Mouse (Mus musculus) MEL (cell line): Measurements from ENCODE around the gene Foxn3. TPM values are rescaled to one million over a fixed set of nuclear protein-coding genes. Genes with fewer than 3 reads are reported as not detected.

Source experiments
- DNase-seq: peaks from one replicate; pipeline ENCODE4 v3.0.0; 2011; ENCODE audit warnings: low read depth, low spot score
- H3K27ac ChIP-seq: 2 replicates; pipeline ENCODE4 v1.5.1; 2012; ENCODE audit warnings: low read depth, mild to moderate bottlenecking, control low read depth, low read length, moderate library complexity; ENCODE audit not compliant: control insufficient read depth
- H3K27me3 ChIP-seq, 2 experiments: fragments of 150-350 bp in 1 of 2; sonication (generic) in 1 of 2; 2 replicates each; pipeline ENCODE4 v1.6.1; 2012; ENCODE audit warnings: low read length in 2 of 2, mild to moderate bottlenecking in 2 of 2, improper control_type of control experiment in 1 of 2, moderate library complexity in 1 of 2; ENCODE audit not compliant: insufficient read depth in 2 of 2, control insufficient read depth in 1 of 2
- H3K36me3 ChIP-seq, 2 experiments: 2 replicates each; pipeline ENCODE4 v1.6.1; 2012 to 2014; ENCODE audit warnings: low read length in 2 of 2, improper control_type of control experiment in 1 of 2, inconsistent platforms in 1 of 2, mild to moderate bottlenecking in 1 of 2; ENCODE audit not compliant: insufficient read depth in 2 of 2, control insufficient read depth in 1 of 2
- H3K4me1 ChIP-seq, 2 experiments: fragments of 150-350 bp in 1 of 2; sonication (generic) in 1 of 2; 2 replicates each; pipeline ENCODE4 v1.6.1; 2012; ENCODE audit warnings: low read length in 2 of 2, improper control_type of control experiment in 1 of 2, mild to moderate bottlenecking in 1 of 2; ENCODE audit not compliant: insufficient read depth in 2 of 2, control insufficient read depth in 1 of 2
- H3K4me3 ChIP-seq, 2 experiments: fragments of 150-350 bp in 1 of 2; sonication (generic) in 1 of 2; 2 replicates each; pipeline ENCODE4 v1.5.1; 2012; ENCODE audit warnings: low read depth in 2 of 2, low read length in 2 of 2, mild to moderate bottlenecking in 2 of 2, moderate library complexity in 2 of 2, control low read depth in 1 of 2, improper control_type of control experiment in 1 of 2; ENCODE audit not compliant: control insufficient read depth in 1 of 2, insufficient read depth in 1 of 2
- H3K79me2 ChIP-seq: 2 replicates; pipeline ENCODE4 v1.6.1; 2012; ENCODE audit warnings: mild to moderate bottlenecking, low read length, moderate library complexity; ENCODE audit not compliant: control insufficient read depth, poor library complexity, insufficient read depth
- H3K9ac ChIP-seq: 2 replicates; pipeline ENCODE4 v1.6.1; 2012; ENCODE audit warnings: low read depth, mild to moderate bottlenecking, control low read depth, low read length, moderate library complexity; ENCODE audit not compliant: control insufficient read depth, poor library complexity, severe bottlenecking
- H3K9me3 ChIP-seq: fragments of 150-350 bp; sonication (generic); replicated peaks from 2 replicates; pipeline ENCODE4 v1.6.1; 2012; ENCODE audit warnings: mild to moderate bottlenecking, low read length, improper control_type of control experiment, moderate library complexity; ENCODE audit not compliant: insufficient read depth
- CTCF ChIP-seq, 3 experiments: IDR thresholded peaks in 2 of 3; conservative IDR thresholded peaks in 1 of 3; 2 replicates each; pipeline ENCODE4 v1.5.1; 2011 to 2012; ENCODE audit warnings: low read length in 3 of 3, low read depth in 2 of 3, mild to moderate bottlenecking in 2 of 3, improper control_type of control experiment in 1 of 3, inconsistent platforms in 1 of 3, mixed read lengths in 1 of 3, moderate library complexity in 1 of 3; ENCODE audit not compliant: control insufficient read depth in 1 of 3, insufficient read depth in 1 of 3, poor library complexity in 1 of 3, severe bottlenecking in 1 of 3
- E2F4 ChIP-seq: IDR thresholded peaks from 2 replicates; pipeline ENCODE4 v1.6.1; 2011; ENCODE audit warnings: low read depth, low read length, improper control_type of control experiment, borderline replicate concordance
- ETS1 ChIP-seq: IDR thresholded peaks from 2 replicates; pipeline ENCODE4 v1.6.1; 2012; ENCODE audit warnings: low read depth, mild to moderate bottlenecking, inconsistent platforms, low read length, improper control_type of control experiment, moderate library complexity
- HCFC1 ChIP-seq: IDR thresholded peaks from 2 replicates; pipeline ENCODE4 v1.6.1; 2012; ENCODE audit warnings: low read depth, mild to moderate bottlenecking, inconsistent platforms, low read length, improper control_type of control experiment, moderate library complexity
- MAFK ChIP-seq: IDR thresholded peaks from 2 replicates; pipeline ENCODE4 v1.6.1; 2011; ENCODE audit warnings: low read depth, mild to moderate bottlenecking, low read length, improper control_type of control experiment, borderline replicate concordance
- MAX ChIP-seq: IDR thresholded peaks from 2 replicates; pipeline ENCODE4 v1.6.1; 2011; ENCODE audit warnings: low read length, improper control_type of control experiment
- MAZ ChIP-seq: IDR thresholded peaks from 2 replicates; pipeline ENCODE4 v1.6.1; 2012; ENCODE audit warnings: low read depth, mild to moderate bottlenecking, inconsistent platforms, low read length, improper control_type of control experiment
- MEF2A ChIP-seq: IDR thresholded peaks from 2 replicates; pipeline ENCODE4 v1.6.1; 2014; ENCODE audit warnings: low read depth, mild to moderate bottlenecking, inconsistent platforms, low read length, improper control_type of control experiment; ENCODE audit not compliant: poor library complexity, insufficient replicate concordance, severe bottlenecking; ENCODE audit errors: extremely low read depth
- MXI1 ChIP-seq: IDR thresholded peaks from 2 replicates; pipeline ENCODE4 v1.6.1; 2011; ENCODE audit warnings: mild to moderate bottlenecking, low read depth, low read length, improper control_type of control experiment
- MYB ChIP-seq: IDR thresholded peaks from 2 replicates; pipeline ENCODE4 v1.6.1; 2011; ENCODE audit warnings: mild to moderate bottlenecking, low read depth, low read length, improper control_type of control experiment
- NELFE ChIP-seq: IDR thresholded peaks from 2 replicates; pipeline ENCODE4 v1.6.1; 2011; ENCODE audit warnings: low read depth, low read length, improper control_type of control experiment
- NRF1 ChIP-seq: IDR thresholded peaks from 2 replicates; pipeline ENCODE4 v1.6.1; 2014; ENCODE audit warnings: low read depth, mild to moderate bottlenecking, inconsistent platforms, low read length, improper control_type of control experiment, moderate library complexity; ENCODE audit not compliant: poor library complexity, insufficient read depth, severe bottlenecking
- POLR2A ChIP-seq, 2 experiments: IDR thresholded peaks; 2 replicates each; pipeline ENCODE4 v1.6.1; 2011 to 2012; ENCODE audit warnings: low read length in 2 of 2, mild to moderate bottlenecking in 2 of 2, control low read depth in 1 of 2, improper control_type of control experiment in 1 of 2, low read depth in 1 of 2, moderate library complexity in 1 of 2; ENCODE audit not compliant: control insufficient read depth in 1 of 2, insufficient read depth in 1 of 2, poor library complexity in 1 of 2
- POLR2AphosphoS5 ChIP-seq: IDR thresholded peaks from 2 replicates; pipeline ENCODE4 v1.6.1; 2012; ENCODE audit warnings: low read depth, borderline replicate concordance, mild to moderate bottlenecking, inconsistent platforms, low read length, moderate library complexity, mixed read lengths
- RAD21 ChIP-seq: IDR thresholded peaks from 2 replicates; pipeline ENCODE4 v1.6.1; 2011; ENCODE audit warnings: mild to moderate bottlenecking, low read depth, low read length, improper control_type of control experiment
- RCOR1 ChIP-seq: IDR thresholded peaks from 2 replicates; pipeline ENCODE4 v1.6.1; 2012; ENCODE audit warnings: low read depth, mild to moderate bottlenecking, inconsistent platforms, low read length, improper control_type of control experiment
- SMC3 ChIP-seq: IDR thresholded peaks from 2 replicates; pipeline ENCODE4 v1.6.1; 2011; ENCODE audit warnings: low read depth, low read length, improper control_type of control experiment
- TBP ChIP-seq: IDR thresholded peaks from 2 replicates; pipeline ENCODE4 v1.8.0; 2011; ENCODE audit warnings: low read depth, low read length, improper control_type of control experiment
- TCF12 ChIP-seq: IDR thresholded peaks from 2 replicates; pipeline ENCODE4 v1.6.1; 2014; ENCODE audit warnings: low read depth, mild to moderate bottlenecking, inconsistent platforms, low read length, improper control_type of control experiment, moderate library complexity
- UBTF ChIP-seq: IDR thresholded peaks from 2 replicates; pipeline ENCODE4 v1.6.1; 2012; ENCODE audit warnings: low read depth, mild to moderate bottlenecking, inconsistent platforms, low read length, improper control_type of control experiment, moderate library complexity, borderline replicate concordance; ENCODE audit not compliant: insufficient read depth
- USF1 ChIP-seq: IDR thresholded peaks from 2 replicates; pipeline ENCODE4 v1.6.1; 2014; ENCODE audit warnings: low read depth, mild to moderate bottlenecking, inconsistent platforms, low read length, improper control_type of control experiment, moderate library complexity
- ZMIZ1 ChIP-seq: IDR thresholded peaks from 2 replicates; pipeline ENCODE4 v1.6.1; 2012; ENCODE audit warnings: low read depth, mild to moderate bottlenecking, inconsistent platforms, low read length, improper control_type of control experiment, moderate library complexity
- ZNF384 ChIP-seq: IDR thresholded peaks from 2 replicates; pipeline ENCODE4 v1.6.1; 2012; ENCODE audit warnings: low read depth, mild to moderate bottlenecking, inconsistent platforms, low read length, improper control_type of control experiment
- polyA plus RNA-seq, 2 experiments: library from polyadenylated mRNA; stranded (reverse) in 1 of 2; unstranded in 1 of 2; fragments of >175 nt in 1 of 2; fragments of >200 nt in 1 of 2; gene quantifications; 2 replicates each; pipeline versions ENCODE4 v1.2.1 to v1.2.4; 2012; ENCODE audit warnings: low replicate concordance in 2 of 2, low read depth in 1 of 2; ENCODE audit not compliant: insufficient read length in 2 of 2, insufficient read depth in 1 of 2, missing spikeins in 1 of 2
- total RNA-seq: library from RNA; depleted of rRNA; stranded (reverse); fragments of 300-350 nt; gene quantifications from 2 replicates; pipeline ENCODE4 v1.2.3, GENCODE M21; 2012

Foxn3 gene
- total and polyA plus RNA-seq, 3 experiments, result 15.5 to 22.8 TPM; not detected in 1

DNA sequence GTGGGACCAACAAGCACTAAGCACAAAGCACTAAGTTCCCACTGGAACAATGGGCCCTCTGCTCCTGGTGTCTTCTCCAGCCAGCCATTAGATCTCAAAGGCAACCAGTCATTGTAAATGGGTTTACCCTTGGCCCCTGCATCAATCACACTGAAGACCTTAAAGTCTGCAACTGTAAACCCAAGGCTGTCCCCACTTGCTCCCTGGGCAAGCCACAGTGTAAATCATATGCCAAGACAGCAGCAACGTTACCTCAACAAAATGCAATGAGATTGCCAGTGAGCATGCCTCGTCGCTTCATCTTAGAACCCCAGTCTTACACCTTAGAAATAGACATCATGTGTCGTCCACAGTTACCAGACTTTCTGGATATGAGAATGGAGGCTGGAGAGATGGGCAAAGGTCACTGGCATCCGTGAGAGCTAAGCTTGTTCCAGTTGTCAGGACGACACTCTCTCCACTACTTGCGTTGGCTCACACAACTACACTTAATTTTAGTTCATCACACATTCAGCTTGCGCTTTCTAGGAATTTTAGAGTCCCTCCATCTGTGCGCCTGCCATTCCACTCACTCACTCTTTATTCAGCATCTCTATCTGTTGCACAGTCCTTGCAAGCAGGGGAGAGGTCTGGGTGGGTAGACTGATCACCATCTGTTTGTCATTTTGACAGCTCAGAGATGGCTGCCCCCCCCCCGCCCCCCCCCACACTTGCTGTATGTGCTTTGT, 89.8 kb downstream of the Foxn3 start:
- no peaks in the 10 kb centered on the region for H3K9me3 ChIP-seq
- peaks cover 1% of the 10 kb centered on the region; the same call in 1 of the 2 replicates for H3K79me2 ChIP-seq
- H3K4me1 ChIP-seq, result peaks cover 0 to 2% of the 10 kb centered on the region in 2 experiments; a peak in 1 of 4 replicates
- no peak overlapping the region for H3K9ac ChIP-seq
- no peak overlapping the region for H3K4me3 ChIP-seq
- no peak for DNase-seq
- H3K27me3 ChIP-seq, result no peaks in the 10 kb centered on the region
- no peaks in the 10 kb centered on the region; a peak in 2 of 4 replicates for H3K36me3 ChIP-seq
- TF ChIP-seq MAX (no peak), POLR2A (IDR thresholded peaks at IDR 0.05; ENCODE audit: control insufficient read depth in 1 of 2, insufficient read depth in 1 of 2, low read depth in 1 of 2, low read length in 2 of 2, poor library complexity in 1 of 2) (no peak), MEF2A (no peak), HCFC1 (no peak), UBTF (no peak), NELFE (no peak), ZMIZ1 (no peak), USF1 (no peak)
- H3K27ac ChIP-seq, result no peak overlapping the region

DNA sequence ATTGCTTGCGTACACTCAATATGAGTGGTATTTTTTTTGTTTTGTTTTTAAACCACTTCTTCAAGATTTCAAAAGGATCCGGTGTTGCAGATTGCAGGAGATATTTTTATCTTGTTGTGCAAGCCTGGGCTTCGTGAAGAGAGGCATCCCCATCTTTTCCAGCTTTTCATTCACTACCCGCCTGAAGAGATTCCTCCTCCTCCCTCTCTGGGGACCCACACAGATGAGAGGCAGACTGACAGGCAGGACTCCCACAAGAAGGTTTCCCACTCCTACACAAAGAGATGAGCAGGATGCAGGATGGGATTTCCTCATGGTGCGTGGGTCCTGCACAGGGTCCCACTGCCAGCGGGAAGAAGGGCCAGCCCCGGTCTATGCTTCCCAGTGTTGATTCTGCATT, 92.0 kb downstream of the Foxn3 start:
- no peak for DNase-seq
- H3K4me3 ChIP-seq, result no peak overlapping the region
- no peak overlapping the region for H3K27ac ChIP-seq
- peaks cover 6 to 14% of the 10 kb centered on the region in 2 experiments for H3K4me1 ChIP-seq
- no peaks in the 10 kb centered on the region for H3K79me2 ChIP-seq
- no peaks in the 10 kb centered on the region for H3K27me3 ChIP-seq
- H3K9ac ChIP-seq, result no peak overlapping the region
- H3K36me3 ChIP-seq, result peaks cover 0 to 9% of the 10 kb centered on the region in 2 experiments; a peak in 3 of 4 replicates
- no peaks in the 10 kb centered on the region for H3K9me3 ChIP-seq
- TF ChIP-seq MAX (no peak), ZMIZ1 (no peak), HCFC1 (no peak), ZNF384 (no peak), MAZ (no peak), CTCF (IDR thresholded peaks at IDR 0.05 in 2 of 3, conservative IDR thresholded peaks at IDR 0.05 in 1 of 3; ENCODE audit: control insufficient read depth in 1 of 3, insufficient read depth in 1 of 3, low read depth in 2 of 3, low read length in 3 of 3, poor library complexity in 1 of 3, severe bottlenecking in 1 of 3) (no peak), TCF12 (no peak), RAD21 (no peak), MYB (no peak), POLR2A (IDR thresholded peaks at IDR 0.05; ENCODE audit: control insufficient read depth in 1 of 2, insufficient read depth in 1 of 2, low read depth in 1 of 2, low read length in 2 of 2, poor library complexity in 1 of 2) (no peak), NRF1 (no peak), TBP (no peak), MAFK (no peak), MXI1 (no peak), SMC3 (no peak), RCOR1 (no peak), E2F4 (no peak), POLR2AphosphoS5 (no peak), ETS1 (no peak)
